Mouse (Mus musculus) liver, postnatal 0 days (tissue): ENCODE measurements around the gene Sectm1a.

Experiments used
- CTCF ChIP-seq: sonication (generic); IDR thresholded peaks from 2 replicates; pipeline ENCODE4 v1.5.1; 2016; ENCODE audit warnings: antibody characterized with exemption, low read depth
- EP300 ChIP-seq: IDR thresholded peaks from 2 replicates; pipeline ENCODE4 v1.6.1; 2016; ENCODE audit warnings: antibody characterized with exemption, low read depth, mild to moderate bottlenecking

- TF ChIP-seq EP300 (no peak), CTCF (no peak)
These were observed 22.9 kb downstream of the Sectm1a start for GRCm38 (mm10) chr11:121058122-121058521.
